Mouse (Mus musculus) heart, postnatal 0 days (tissue): ENCODE measurements at regions not wholly inside any gene's neighbourhood (a gene's known extent, or its start where the extent isn't known, plus 50 kb on each side); places are given as distances from the start of the nearest gene placed in this dataset.

Source experiments
- CTCF ChIP-seq: IDR thresholded peaks from 2 replicates; pipeline ENCODE4 v1.5.1; 2016; ENCODE audit warnings: antibody characterized with exemption, control low read depth, low read depth
- EP300 ChIP-seq: IDR thresholded peaks from 2 replicates; pipeline ENCODE4 v1.6.1; 2016; ENCODE audit warnings: antibody characterized with exemption, low read depth

DNA sequence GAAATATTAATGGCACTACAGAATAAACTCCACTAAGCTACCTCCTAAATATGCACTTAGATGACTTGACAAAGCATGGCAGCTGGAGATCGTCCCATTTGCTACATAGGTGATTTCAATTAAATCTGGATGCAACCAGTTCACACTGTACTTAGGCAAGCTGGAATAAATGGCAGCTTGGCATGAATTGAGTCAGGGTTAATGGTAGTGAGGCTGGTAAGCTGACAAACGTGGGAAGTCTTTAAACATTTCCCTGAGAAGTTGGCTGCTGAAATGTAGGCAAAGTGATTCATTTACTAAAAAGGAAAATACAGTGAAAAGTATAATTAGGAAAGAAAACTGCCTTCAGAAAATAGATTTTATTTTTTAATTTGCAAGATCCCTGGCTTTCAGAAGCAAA is 2000.9 kb upstream of the Slc39a10 start:
- TF ChIP-seq CTCF (no peak), EP300 (no peak)
